Mouse (Mus musculus) spleen, adult 2 months (tissue): Measurements from ENCODE around the gene Snx30.

Experiments used
- CTCF ChIP-seq: fragments of 200-500 bp; IDR thresholded peaks from 2 replicates; pipeline ENCODE4 v1.5.1; 2011; ENCODE audit warnings: mild to moderate bottlenecking, inconsistent platforms; ENCODE audit not compliant: insufficient read depth, insufficient read length, insufficient replicate concordance; ENCODE audit errors: extremely low read depth
- POLR2A ChIP-seq: fragments of 200-500 bp; IDR thresholded peaks from 2 replicates; pipeline ENCODE4 v1.6.1; 2011; ENCODE audit warnings: low read depth, low read length, inconsistent platforms

GRCm38 (mm10) chr4:59837659-59838058 lies 32.0 kb downstream of the Snx30 start:
- TF ChIP-seq CTCF (no peak), POLR2A (no peak)
